Mouse (Mus musculus) C3H10T1/2 (cell line): Measurements from ENCODE around the gene Chchd6. TPM values are rescaled to one million over a fixed set of nuclear protein-coding genes. Genes with fewer than 3 reads are reported as not detected.

Experiments
- polyA plus RNA-seq, 2 experiments: library from polyadenylated mRNA; unstranded; fragments of >200 nt; fragmentation: generic; extraction: Trizol; gene quantifications; one replicate each; pipeline ENCODE4 v1.2.1; 2012; ENCODE audit warnings: missing spikeins in 2 of 2

The Chchd6 gene
- 10 to 100 TPM; 47.7 to 52.4 TPM for polyA plus RNA-seq

DNA sequence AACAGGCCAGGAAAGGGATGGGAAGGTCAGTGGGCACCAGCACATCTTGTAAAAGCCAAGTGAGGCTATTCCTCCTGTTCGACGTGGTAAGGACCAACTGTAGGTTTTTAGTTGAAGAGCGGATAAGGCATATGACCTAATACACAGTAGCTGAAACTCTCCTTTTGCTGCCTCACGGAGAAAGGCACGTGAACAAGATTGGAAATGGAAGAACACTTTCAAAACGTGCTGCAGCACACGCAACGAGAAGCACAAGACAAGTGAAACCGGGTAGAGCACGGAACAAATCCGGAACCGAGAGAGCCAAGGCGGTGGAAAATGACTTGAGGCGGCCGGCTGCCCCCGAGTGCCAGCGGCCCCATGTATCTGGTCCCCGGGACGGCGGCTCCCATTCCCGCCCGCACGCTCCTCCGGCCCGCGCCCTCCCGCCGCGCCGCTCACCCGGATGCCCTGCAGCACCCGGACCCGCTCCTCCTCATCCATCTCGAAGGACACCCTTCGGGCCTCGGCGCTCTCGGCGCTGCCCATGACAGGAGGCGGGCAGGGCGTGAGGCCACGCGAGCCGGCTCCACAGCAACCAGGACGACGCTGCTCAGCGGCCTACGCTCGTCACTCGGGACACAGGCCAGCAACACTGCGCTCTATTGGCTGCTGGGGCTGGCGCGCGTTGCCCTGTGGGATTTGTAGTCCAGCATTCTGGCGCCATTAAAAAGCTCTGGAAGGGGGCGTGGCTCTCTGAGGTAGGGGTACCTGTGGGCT lies at the start of gene Chchd6:
Chchd6 (minus strand) TSS at position 635 of the 759 bp plus-strand sequence.

DNA sequence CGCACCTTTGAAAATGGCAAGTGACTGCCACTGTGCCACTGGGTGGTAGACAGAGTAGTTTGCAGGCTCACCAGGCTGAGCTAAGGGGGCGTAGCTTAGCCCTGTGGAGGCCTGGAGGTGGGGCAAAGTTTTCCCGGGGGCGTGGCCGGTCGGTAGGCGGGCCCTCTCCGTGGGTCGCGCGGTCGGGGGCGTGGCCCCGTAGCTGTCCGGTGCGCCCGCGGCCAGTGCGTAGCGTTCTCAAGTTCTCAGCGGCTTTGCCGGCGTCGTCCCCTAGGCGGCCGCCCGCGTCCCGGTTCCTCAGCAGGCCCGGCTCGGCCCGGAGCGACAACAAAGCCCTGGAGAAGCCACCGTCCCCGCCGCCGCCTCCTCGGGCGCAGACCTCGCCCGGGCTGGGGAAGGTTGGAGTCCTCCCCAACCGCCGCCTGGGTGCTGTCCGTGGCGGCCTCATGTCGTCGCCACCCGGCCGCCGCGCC lies 48.4 kb upstream of the Chchd6 start, which contains the start of gene Txnrd3:
Txnrd3 (plus strand) TSS at position 191 of the 473 bp plus-strand sequence.

DNA sequence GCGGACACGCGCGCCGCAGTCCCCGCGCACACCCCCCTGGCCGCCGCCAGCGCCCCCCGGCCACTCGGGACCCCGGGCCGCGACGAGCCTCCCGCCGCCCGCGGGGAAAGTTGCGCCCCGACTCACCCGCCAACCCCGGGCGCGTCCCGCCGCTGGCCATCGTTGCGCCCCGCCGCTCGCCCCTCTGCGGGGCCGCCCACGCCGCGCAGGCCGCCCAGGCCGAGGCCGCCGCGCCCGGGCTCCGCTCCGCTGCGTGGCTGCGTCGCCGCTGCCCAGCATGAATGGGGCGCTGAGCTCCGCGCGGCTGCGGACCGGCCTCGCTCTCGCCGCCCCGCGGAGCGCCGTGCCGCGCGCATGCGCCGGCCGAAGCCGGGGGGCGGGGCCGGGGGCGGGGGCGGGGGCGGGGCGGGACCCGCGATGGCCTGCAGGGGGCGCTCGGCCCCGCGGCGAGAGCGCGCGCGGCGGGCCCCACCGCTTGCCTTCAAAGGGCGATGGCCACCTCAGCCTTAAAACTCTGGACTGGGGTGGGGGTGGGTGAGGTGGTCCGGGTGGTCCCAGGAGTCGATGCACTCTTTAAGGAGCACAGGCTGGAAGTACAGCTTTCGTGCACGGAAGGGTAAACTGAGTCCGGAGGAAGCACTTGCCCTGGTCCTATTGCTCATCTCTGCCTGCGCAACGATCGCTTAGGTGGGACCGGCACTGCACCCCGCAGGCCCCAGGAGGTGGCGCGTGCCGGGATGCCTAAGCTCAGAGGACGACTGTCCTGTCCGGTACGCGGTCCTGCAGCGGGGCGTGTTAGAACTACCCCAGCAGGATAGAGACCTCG lies 233.0 kb downstream of the Chchd6 start, which contains the start of gene Plxna1:
Plxna1 (minus strand) TSS at position 340 of the 826 bp plus-strand sequence.

Other genes starting within 250 kb of the Chchd6 start
- 10 to 100 TPM in 1 of 2 experiments, 1 to 10 TPM in 1; 4.6 to 25.8 TPM for gene Plxna1, start 233.0 kb downstream of the Chchd6 start, polyA plus RNA-seq
- 1 to 10 TPM; 3.2 to 5.9 TPM for gene Txnrd3, start 48.3 kb upstream of the Chchd6 start, polyA plus RNA-seq
- not detected for gene Vmn1r40, start 111.9 kb upstream of the Chchd6 start, polyA plus RNA-seq
- not detected for gene Vmn1r41, start 145.1 kb upstream of the Chchd6 start, polyA plus RNA-seq